Mouse (Mus musculus): ENCODE results near the gene Olfml2a. TPM values are rescaled to one million over a fixed set of nuclear protein-coding genes. Genes with fewer than 3 reads are reported as not detected.

Olfml2a gene
- total and polyA plus RNA-seq, 3 experiments, result 0.12 to 0.33 TPM; not detected in 1

DNA sequence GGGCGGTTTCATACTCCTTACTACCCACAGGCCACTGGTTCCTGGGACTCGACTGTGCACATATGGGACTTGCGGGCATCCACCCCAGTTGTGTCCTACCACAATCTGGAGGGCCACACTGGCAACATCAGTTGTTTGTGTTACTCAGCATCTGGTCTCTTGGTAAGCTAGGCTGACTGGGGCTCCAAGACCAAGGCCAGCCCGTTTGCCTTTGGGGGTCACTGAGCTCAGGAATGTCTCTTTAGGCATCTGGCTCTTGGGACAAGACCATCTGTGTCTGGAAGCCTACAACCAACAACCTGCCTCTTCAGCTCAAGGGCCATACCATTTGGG is 68.8 kb downstream of the Olfml2a start (continued):
- no peak for TF ChIP-seq UBTF (IDR thresholded peaks at IDR 0.05; ENCODE audit: borderline replicate concordance, insufficient read depth, low read depth, low read length)
- no peak for TF ChIP-seq ZNF384 (IDR thresholded peaks at IDR 0.05; ENCODE audit: low read depth, low read length)
- 0 out of 2 replicates have a peak, but pooled peaks have one; percentile 17 for TF ChIP-seq HCFC1 (IDR thresholded peaks at IDR 0.05; ENCODE audit: low read depth, low read length)

GRCm38 (mm10) chr2:39001866-39002265 is 70.1 kb downstream of the Olfml2a start:
- Histone ChIP-seq H3K4me3 (ENCODE audit: control insufficient read depth in 1 of 2, insufficient read depth in 1 of 2, low read depth in 2 of 2, low read length in 2 of 2) (peak overlapping the region in 1 of 2 experiments; percentile 88; a peak in 2 of 4 replicates), H3K27ac (ENCODE audit: control insufficient read depth, low read depth, low read length) (no peak overlapping the region; the same call in 1 of the 2 replicates), H3K4me1 (ENCODE audit: control insufficient read depth in 1 of 2, insufficient read depth in 2 of 2, low read length in 2 of 2) (peaks cover 3 to 15% of the 10 kb centered on the region in 2 experiments)

GRCm38 (mm10) chr2:39003106-39003505 is 71.3 kb downstream of the Olfml2a start:
- DNase-seq (ENCODE audit: low read depth, low spot score), result peak; percentile 43
- H3K4me3 ChIP-seq (ENCODE audit: control insufficient read depth in 1 of 2, insufficient read depth in 1 of 2, low read depth in 2 of 2, low read length in 2 of 2), result peak overlapping the region; percentile 86 to 88
- peak overlapping the region; percentile 97 for H3K9ac ChIP-seq (ENCODE audit: control insufficient read depth, low read depth, low read length, poor library complexity, severe bottlenecking)
- peaks cover 0 to 18% of the 10 kb centered on the region in 2 experiments; a peak in 3 of 4 replicates for H3K36me3 ChIP-seq (ENCODE audit: control insufficient read depth in 1 of 2, insufficient read depth in 2 of 2, low read length in 2 of 2)
- H3K27me3 ChIP-seq (ENCODE audit: control insufficient read depth in 1 of 2, insufficient read depth in 2 of 2, low read length in 2 of 2), result no peaks in the 10 kb centered on the region
- no peak; the same call in 1 of the 2 replicates for TF ChIP-seq ZNF384 (IDR thresholded peaks at IDR 0.05; ENCODE audit: low read depth, low read length)
- TF ChIP-seq MXI1 (IDR thresholded peaks at IDR 0.05; ENCODE audit: low read depth, low read length), result peak; percentile 27; the same call in 1 of the 2 replicates
- peaks cover 3 to 9% of the 10 kb centered on the region in 2 experiments; a peak in 3 of 4 replicates for H3K4me1 ChIP-seq (ENCODE audit: control insufficient read depth in 1 of 2, insufficient read depth in 2 of 2, low read length in 2 of 2)
- H3K9me3 ChIP-seq (replicated peaks; ENCODE audit: insufficient read depth, low read length), result no peaks in the 10 kb centered on the region
- H3K27ac ChIP-seq (ENCODE audit: control insufficient read depth, low read depth, low read length), result peak overlapping the region; percentile 83
- peaks cover 42% of the 10 kb centered on the region for H3K79me2 ChIP-seq (ENCODE audit: control insufficient read depth, insufficient read depth, low read length, poor library complexity)

More at GRCm38 (mm10) chr2:39001866-39002265, 70.1 kb downstream of the Olfml2a start:
- Histone ChIP-seq H3K27me3 (ENCODE audit: control insufficient read depth in 1 of 2, insufficient read depth in 2 of 2, low read length in 2 of 2) (no peaks in the 10 kb centered on the region), H3K9ac (ENCODE audit: control insufficient read depth, low read depth, low read length, poor library complexity, severe bottlenecking) (peak overlapping the region; percentile 36), H3K9me3 (replicated peaks; ENCODE audit: insufficient read depth, low read length) (no peaks in the 10 kb centered on the region), H3K36me3 (ENCODE audit: control insufficient read depth in 1 of 2, insufficient read depth in 2 of 2, low read length in 2 of 2) (peaks cover 0 to 16% of the 10 kb centered on the region in 2 experiments; a peak in 3 of 4 replicates), H3K79me2 (ENCODE audit: control insufficient read depth, insufficient read depth, low read length, poor library complexity) (peaks cover 39% of the 10 kb centered on the region)
- TF ChIP-seq MAX (IDR thresholded peaks at IDR 0.05; ENCODE audit: low read length) (no peak), POLR2AphosphoS5 (IDR thresholded peaks at IDR 0.05; ENCODE audit: borderline replicate concordance, low read depth, low read length) (no peak), MAZ (IDR thresholded peaks at IDR 0.05; ENCODE audit: low read depth, low read length) (no peak), TAL1 (IDR thresholded peaks at IDR 0.05; ENCODE audit: low read length) (no peak), EP300 (IDR thresholded peaks at IDR 0.05; ENCODE audit: low read depth in 1 of 2, low read length in 2 of 2) (no peak), HCFC1 (IDR thresholded peaks at IDR 0.05; ENCODE audit: low read depth, low read length) (no peak), MEF2A (IDR thresholded peaks at IDR 0.05; ENCODE audit: extremely low read depth, insufficient replicate concordance, low read depth, low read length, poor library complexity, severe bottlenecking) (no peak)
- no peak for DNase-seq (ENCODE audit: low read depth, low spot score)

DNA sequence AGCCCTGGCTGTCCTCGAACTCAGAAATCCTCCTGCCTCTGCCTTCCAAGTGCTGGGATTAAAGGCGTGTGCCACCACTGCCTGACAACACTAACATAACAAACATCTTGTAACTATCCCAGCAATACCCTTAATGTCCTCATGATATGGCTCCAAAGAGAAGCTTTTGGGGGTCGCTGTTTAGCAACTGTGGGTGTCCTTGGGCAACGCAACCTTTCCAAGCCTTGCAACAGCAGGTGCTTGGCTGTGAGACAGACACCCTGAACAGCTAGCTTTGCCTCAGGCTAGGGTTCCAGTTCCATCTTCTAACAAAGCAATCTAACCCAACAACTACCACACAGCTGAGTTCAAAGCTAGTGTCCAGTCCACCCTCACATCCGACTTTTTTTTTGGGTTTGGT is 71.7 kb downstream of the Olfml2a start:
- peak overlapping the region; percentile 86 to 88 for H3K4me3 ChIP-seq (ENCODE audit: control insufficient read depth in 1 of 2, insufficient read depth in 1 of 2, low read depth in 2 of 2, low read length in 2 of 2)
- H3K36me3 ChIP-seq (ENCODE audit: control insufficient read depth in 1 of 2, insufficient read depth in 2 of 2, low read length in 2 of 2), result peaks cover 0 to 18% of the 10 kb centered on the region in 2 experiments; a peak in 3 of 4 replicates
- H3K27me3 ChIP-seq (ENCODE audit: control insufficient read depth in 1 of 2, insufficient read depth in 2 of 2, low read length in 2 of 2), result no peaks in the 10 kb centered on the region
- peak overlapping the region; percentile 97 for H3K9ac ChIP-seq (ENCODE audit: control insufficient read depth, low read depth, low read length, poor library complexity, severe bottlenecking)
- no peaks in the 10 kb centered on the region for H3K9me3 ChIP-seq (replicated peaks; ENCODE audit: insufficient read depth, low read length)
- peaks cover 3 to 9% of the 10 kb centered on the region in 2 experiments; a peak in 3 of 4 replicates for H3K4me1 ChIP-seq (ENCODE audit: control insufficient read depth in 1 of 2, insufficient read depth in 2 of 2, low read length in 2 of 2)
- DNase-seq (ENCODE audit: low read depth, low spot score), result peak; percentile 51
- TF ChIP-seq GABPA (IDR thresholded peaks at IDR 0.05; ENCODE audit: low read depth, low read length), result no peak
- TF ChIP-seq POLR2A (IDR thresholded peaks at IDR 0.05; ENCODE audit: control insufficient read depth in 1 of 2, insufficient read depth in 1 of 2, low read depth in 1 of 2, low read length in 2 of 2, poor library complexity in 1 of 2), result no peak
- 0 out of 2 replicates have a peak, but pooled peaks have one; percentile 46 for TF ChIP-seq MYC (IDR thresholded peaks at IDR 0.05; ENCODE audit: low read depth, low read length)
- TF ChIP-seq MEF2A (IDR thresholded peaks at IDR 0.05; ENCODE audit: extremely low read depth, insufficient replicate concordance, low read depth, low read length, poor library complexity, severe bottlenecking), result no peak
- no peak for TF ChIP-seq JUND (IDR thresholded peaks at IDR 0.05; ENCODE audit: low read depth, low read length)
- peak; percentile 35; the same call in 1 of the 2 replicates for TF ChIP-seq SIN3A (IDR thresholded peaks at IDR 0.05; ENCODE audit: low read length)
- TF ChIP-seq ZMIZ1 (IDR thresholded peaks at IDR 0.05; ENCODE audit: low read depth, low read length), result peak; percentile 42; the same call in 1 of the 2 replicates
- TF ChIP-seq USF1 (IDR thresholded peaks at IDR 0.05; ENCODE audit: low read depth, low read length), result no peak
- peak; percentile 60; the same call in 1 of the 2 replicates for TF ChIP-seq CHD1 (IDR thresholded peaks at IDR 0.05; ENCODE audit: low read depth, low read length)
- no peak for TF ChIP-seq UBTF (IDR thresholded peaks at IDR 0.05; ENCODE audit: borderline replicate concordance, insufficient read depth, low read depth, low read length)
- TF ChIP-seq KAT2A (conservative IDR thresholded peaks at IDR 0.05; ENCODE audit: low read depth, low read length), result no peak
- TF ChIP-seq TBP (IDR thresholded peaks at IDR 0.05; ENCODE audit: low read depth, low read length), result 0 out of 2 replicates have a peak, but pooled peaks have one; percentile 9
- TF ChIP-seq ZC3H11A (IDR thresholded peaks at IDR 0.05; ENCODE audit: low read depth, low read length), result no peak
- TF ChIP-seq RAD21 (IDR thresholded peaks at IDR 0.05; ENCODE audit: low read depth, low read length), result no peak
- peaks cover 46% of the 10 kb centered on the region for H3K79me2 ChIP-seq (ENCODE audit: control insufficient read depth, insufficient read depth, low read length, poor library complexity)
- H3K27ac ChIP-seq (ENCODE audit: control insufficient read depth, low read depth, low read length), result peak overlapping the region; percentile 83

Measured in MEL (cell line).